Mouse (Mus musculus): ENCODE data around the gene Kif2c. TPM values are rescaled to one million over a fixed set of nuclear protein-coding genes. Genes with fewer than 3 reads are reported as not detected.

The Kif2c gene
- polyA plus RNA-seq, 1 experiment: 8.3 TPM

GRCm38 (mm10) chr4:117122209-117122608, 60.2 kb downstream of the Kif2c start:
- Histone ChIP-seq H3K4me1 (peaks cover 86% of the 10 kb centered on the region), H3K36me3 (replicated peaks; ENCODE audit: low read length) (peaks cover 28% of the 10 kb centered on the region), H3K9me3 (no peaks in the 10 kb centered on the region), H3K27me3 (replicated peaks) (no peaks in the 10 kb centered on the region), H3K4me3 (replicated peaks) (no peak overlapping the region)
- TF ChIP-seq FLI1 (IDR thresholded peaks at IDR 0.05; ENCODE audit: low read length) (no peak), GATA1 (IDR thresholded peaks at IDR 0.05; ENCODE audit: borderline replicate concordance, low read length) (no peak)

- no peaks in the 10 kb centered on the region for H3K27me3 ChIP-seq (replicated peaks)
Measured at GRCm38 (mm10) chr4:117120445-117121414, 61.7 kb downstream of the Kif2c start.

GRCm38 (mm10) chr4:117120052-117120444, 62.4 kb downstream of the Kif2c start:
- Histone ChIP-seq H3K4me3 (replicated peaks) (peak overlapping the region; percentile 99), H3K27me3 (replicated peaks) (no peaks in the 10 kb centered on the region), H3K9me3 (no peaks in the 10 kb centered on the region), H3K36me3 (replicated peaks; ENCODE audit: low read length) (peaks cover 21% of the 10 kb centered on the region), H3K4me1 (peaks cover 64% of the 10 kb centered on the region)
- TF ChIP-seq GATA1 (IDR thresholded peaks at IDR 0.05; ENCODE audit: borderline replicate concordance, low read length) (no peak), FLI1 (IDR thresholded peaks at IDR 0.05; ENCODE audit: low read length) (no peak)

More at GRCm38 (mm10) chr4:117120445-117121414, 61.7 kb downstream of the Kif2c start:
- H3K9me3 ChIP-seq: no peaks in the 10 kb centered on the region
- peak overlapping the region; percentile 99 for H3K4me3 ChIP-seq (replicated peaks)
- TF ChIP-seq FLI1 (IDR thresholded peaks at IDR 0.05; ENCODE audit: low read length) (peak; percentile 96), GATA1 (IDR thresholded peaks at IDR 0.05; ENCODE audit: borderline replicate concordance, low read length) (no peak)
- H3K4me1 ChIP-seq: peaks cover 71% of the 10 kb centered on the region
- H3K36me3 ChIP-seq (replicated peaks; ENCODE audit: low read length): peaks cover 21% of the 10 kb centered on the region

- TF ChIP-seq GATA1 (IDR thresholded peaks at IDR 0.05; ENCODE audit: borderline replicate concordance, low read length) (no peak), FLI1 (IDR thresholded peaks at IDR 0.05; ENCODE audit: low read length) (no peak)
- H3K9me3 ChIP-seq: no peaks in the 10 kb centered on the region
- no peaks in the 10 kb centered on the region for H3K27me3 ChIP-seq (replicated peaks)
- peaks cover 60% of the 10 kb centered on the region for H3K4me1 ChIP-seq
- H3K4me3 ChIP-seq (replicated peaks): peak overlapping the region; percentile 99
- peaks cover 21% of the 10 kb centered on the region for H3K36me3 ChIP-seq (replicated peaks; ENCODE audit: low read length)
Measured at GRCm38 (mm10) chr4:117119636-117120035, 62.8 kb downstream of the Kif2c start.

GRCm38 (mm10) chr4:117117931-117118330, 64.5 kb downstream of the Kif2c start:
- TF ChIP-seq FLI1 (IDR thresholded peaks at IDR 0.05; ENCODE audit: low read length): no peak
- no peak for TF ChIP-seq GATA1 (IDR thresholded peaks at IDR 0.05; ENCODE audit: borderline replicate concordance, low read length)
- Histone ChIP-seq H3K4me1 (peaks cover 43% of the 10 kb centered on the region), H3K9me3 (no peaks in the 10 kb centered on the region), H3K36me3 (replicated peaks; ENCODE audit: low read length) (peaks cover 21% of the 10 kb centered on the region), H3K4me3 (replicated peaks) (no peak overlapping the region), H3K27me3 (replicated peaks) (no peaks in the 10 kb centered on the region)

- H3K4me1 ChIP-seq: peaks cover 26% of the 10 kb centered on the region
- H3K9me3 ChIP-seq: no peaks in the 10 kb centered on the region
- H3K4me3 ChIP-seq (replicated peaks): no peak overlapping the region
- H3K27me3 ChIP-seq (replicated peaks): peaks cover 8% of the 10 kb centered on the region
- peaks cover 16% of the 10 kb centered on the region for H3K36me3 ChIP-seq (replicated peaks; ENCODE audit: low read length)
- TF ChIP-seq FLI1 (IDR thresholded peaks at IDR 0.05; ENCODE audit: low read length) (no peak), GATA1 (IDR thresholded peaks at IDR 0.05; ENCODE audit: borderline replicate concordance, low read length) (no peak)
Measured at GRCm38 (mm10) chr4:117115592-117115991, 66.8 kb downstream of the Kif2c start.

GRCm38 (mm10) chr4:117113237-117113636, 69.2 kb downstream of the Kif2c start:
- Histone ChIP-seq H3K4me1 (peaks cover 9% of the 10 kb centered on the region; the same call in 1 of the 2 replicates), H3K4me3 (replicated peaks) (no peak overlapping the region), H3K9me3 (no peaks in the 10 kb centered on the region), H3K27me3 (replicated peaks) (peaks cover 29% of the 10 kb centered on the region), H3K36me3 (replicated peaks; ENCODE audit: low read length) (peaks cover 6% of the 10 kb centered on the region)
- no peak for TF ChIP-seq FLI1 (IDR thresholded peaks at IDR 0.05; ENCODE audit: low read length)

GRCm38 (mm10) chr4:117110985-117111384, 71.5 kb downstream of the Kif2c start:
- H3K27me3 ChIP-seq (replicated peaks): peaks cover 34% of the 10 kb centered on the region
- peaks cover 6% of the 10 kb centered on the region; the same call in 1 of the 2 replicates for H3K4me1 ChIP-seq
- no peak overlapping the region for H3K4me3 ChIP-seq (replicated peaks)
- no peaks in the 10 kb centered on the region for H3K36me3 ChIP-seq (replicated peaks; ENCODE audit: low read length)
- TF ChIP-seq GATA1 (IDR thresholded peaks at IDR 0.05; ENCODE audit: borderline replicate concordance, low read length) (no peak), FLI1 (IDR thresholded peaks at IDR 0.05; ENCODE audit: low read length) (no peak)
- H3K9me3 ChIP-seq: no peaks in the 10 kb centered on the region

- TF ChIP-seq GATA1 (IDR thresholded peaks at IDR 0.05; ENCODE audit: borderline replicate concordance, low read length) (no peak), FLI1 (IDR thresholded peaks at IDR 0.05; ENCODE audit: low read length) (no peak)
- H3K36me3 ChIP-seq (replicated peaks; ENCODE audit: low read length): no peaks in the 10 kb centered on the region
- H3K9me3 ChIP-seq: no peaks in the 10 kb centered on the region
- no peak overlapping the region for H3K4me3 ChIP-seq (replicated peaks)
- H3K4me1 ChIP-seq: peaks cover 10% of the 10 kb centered on the region; the same call in 1 of the 2 replicates
- H3K27me3 ChIP-seq (replicated peaks): peaks cover 41% of the 10 kb centered on the region
Measured at GRCm38 (mm10) chr4:117110249-117110648, 72.2 kb downstream of the Kif2c start.

Other genes starting within 250 kb of the Kif2c start
- gene Urod, start 188.2 kb downstream of the Kif2c start, polyA plus RNA-seq (2012; ENCODE audit: insufficient read depth, low replicate concordance): 18.0 and 36.2 TPM in 2 replicates
- gene Hectd3, start 187.3 kb downstream of the Kif2c start, polyA plus RNA-seq (2012; ENCODE audit: insufficient read depth, low replicate concordance): 7.5 and 16.5 TPM in 2 replicates
- gene Eif2b3, start 163.2 kb downstream of the Kif2c start, polyA plus RNA-seq (2012; ENCODE audit: insufficient read depth, low replicate concordance): 5.3 TPM in 1 of 2 replicates, not detected in the other
- gene Ptch2, start 86.6 kb downstream of the Kif2c start, polyA plus RNA-seq (2012; ENCODE audit: insufficient read depth, low replicate concordance): 11.8 TPM in 1 of 2 replicates, not detected in the other
- 12.4 and 46.5 TPM in 2 replicates for gene Btbd19, start 56.9 kb downstream of the Kif2c start, polyA plus RNA-seq (2012; ENCODE audit: insufficient read depth, low replicate concordance)
- gene Tctex1d4, start 55.8 kb downstream of the Kif2c start, polyA plus RNA-seq (2012; ENCODE audit: insufficient read depth, low replicate concordance): 12.1 TPM in 1 of 2 replicates, not detected in the other
- 13.2 and 16.0 TPM in 2 replicates for gene Plk3, start 48.7 kb downstream of the Kif2c start, polyA plus RNA-seq (2012; ENCODE audit: insufficient read depth, low replicate concordance)
- 358 and 2,282 TPM in 2 replicates for gene Rps8, start 26.4 kb downstream of the Kif2c start, polyA plus RNA-seq (2012; ENCODE audit: insufficient read depth, low replicate concordance)
- 0.53 TPM in 1 of 2 replicates, not detected in the other for gene Tmem53, start 69.3 kb upstream of the Kif2c start, polyA plus RNA-seq (2012; ENCODE audit: insufficient read depth, low replicate concordance)
- gene Armh1, start 69.5 kb upstream of the Kif2c start, polyA plus RNA-seq (2012; ENCODE audit: insufficient read depth, low replicate concordance): not detected in 2 replicates